Mouse (Mus musculus) liver, embryonic 11.5 days (tissue): ENCODE results near the gene Papola. TPM values are rescaled to one million over a fixed set of nuclear protein-coding genes. Genes with fewer than 3 reads are reported as not detected.
A peak's percentile ranks its signal among the peaks of the same experiment; 100 is the strongest.
"Not testable (repeated sequence)": the region's sequence is repeated elsewhere in the genome, so short reads cannot be mapped to it uniquely, and the experiment has no call there.

Experiments
- ATAC-seq: fragments of 200-750 bp; cut with Nextera tagmentation; replicated peaks from 2 replicates; pipeline ENCODE4 v1.8.0; 2017; ENCODE audit warnings: moderate number of reproducible peaks, mild to moderate bottlenecking, moderate TSS enrichment, moderate library complexity; ENCODE audit not compliant: low FRiP score
- DNase-seq: peaks from one replicate; pipeline ENCODE4 v3.0.0-alpha.2; 2017; ENCODE audit warnings: low spot score
- H3K27ac ChIP-seq: fragments of 300-500 bp; sonication (generic); 2 replicates; pipeline ENCODE4 v1.5.1; 2014; ENCODE audit warnings: mild to moderate bottlenecking, low read depth, low read length, control low read depth
- H3K27me3 ChIP-seq: fragments of 300-500 bp; sonication (generic); replicated peaks from 2 replicates; pipeline ENCODE4 v1.6.1; 2014; ENCODE audit warnings: low read length, mixed read lengths; ENCODE audit not compliant: control insufficient read depth, insufficient read depth
- H3K36me3 ChIP-seq: fragments of 300-500 bp; sonication (generic); 2 replicates; pipeline ENCODE4 v1.6.1; 2014; ENCODE audit warnings: mild to moderate bottlenecking, low read length, moderate library complexity, mixed read lengths; ENCODE audit not compliant: control insufficient read depth, insufficient read depth
- H3K4me1 ChIP-seq: fragments of 300-500 bp; sonication (generic); replicated peaks from 2 replicates; pipeline ENCODE4 v1.6.1; 2014; ENCODE audit warnings: low read length, mixed read lengths; ENCODE audit not compliant: control insufficient read depth, insufficient read depth
- H3K4me2 ChIP-seq: fragments of 300-500 bp; sonication (generic); 2 replicates; pipeline ENCODE4 v1.6.1; 2014; ENCODE audit warnings: mild to moderate bottlenecking, control low read depth, moderate library complexity
- H3K4me3 ChIP-seq: fragments of 300-500 bp; sonication (generic); 2 replicates; pipeline ENCODE4 v1.5.1; 2014; ENCODE audit warnings: low read depth, low read length, control low read depth
- H3K9ac ChIP-seq: fragments of 300-500 bp; sonication (generic); 2 replicates; pipeline ENCODE4 v1.6.1; 2014; ENCODE audit warnings: low read depth, low read length, control low read depth
- H3K9me3 ChIP-seq: fragments of 300-500 bp; sonication (generic); 2 replicates; pipeline ENCODE4 v1.6.1; 2016; ENCODE audit warnings: low read length, inconsistent platforms, mixed read lengths; ENCODE audit not compliant: control insufficient read depth
- WGBS: fragments of 180-500 bp; shearing (Covaris S2); extraction: QIAGEN DNeasy Blood & Tissue Kit; methylation state at CpG from one replicate; pipeline ENCODE4 v1.1.7; 2014; 5-methylcytosine and 5-hydroxymethylcytosine counted together
- polyA plus RNA-seq: library from polyadenylated mRNA; unstranded; fragments of >200 nt; fragmentation: Nextera tagmentation; extraction: Ambion mirVana; gene quantifications from 2 replicates; pipeline ENCODE4 v1.2.1, GENCODE M21; 2014

The Papola gene
- polyA plus RNA-seq, 1 experiment from 2014 or later: 178 TPM

DNA sequence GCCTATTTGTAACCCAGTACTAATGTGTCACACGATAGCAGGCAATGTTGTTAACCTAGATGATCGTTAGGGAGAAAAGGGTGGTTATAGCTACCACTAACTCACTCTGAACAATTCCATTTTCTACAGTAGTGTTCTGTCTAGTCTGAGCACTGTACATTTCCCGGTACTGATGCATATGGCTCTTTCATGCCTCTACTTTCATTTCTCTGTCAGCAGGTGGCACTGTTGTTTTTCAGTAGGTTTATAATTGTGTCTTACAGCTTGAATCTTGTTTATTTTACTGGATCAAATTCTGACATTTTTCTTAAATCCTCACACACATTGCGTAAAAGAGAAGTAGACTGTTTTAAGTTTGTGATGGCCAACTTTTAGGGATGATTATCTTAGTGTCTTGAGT, 54.6 kb downstream of the Papola start:
- H3K9me3 ChIP-seq: no peaks in the 10 kb centered on the region
- H3K27ac ChIP-seq: no peak overlapping the region
- no peaks in the 10 kb centered on the region for H3K27me3 ChIP-seq
- 86% methylated on average over 4 of the region's 4 CpGs for WGBS
- H3K36me3 ChIP-seq: peaks cover 38% of the 10 kb centered on the region
- H3K9ac ChIP-seq: no peak overlapping the region
- no peaks in the 10 kb centered on the region for H3K4me1 ChIP-seq
- ATAC-seq (no peak), DNase-seq (no peak)
- H3K4me2 ChIP-seq: no peak overlapping the region
- no peak overlapping the region for H3K4me3 ChIP-seq

DNA sequence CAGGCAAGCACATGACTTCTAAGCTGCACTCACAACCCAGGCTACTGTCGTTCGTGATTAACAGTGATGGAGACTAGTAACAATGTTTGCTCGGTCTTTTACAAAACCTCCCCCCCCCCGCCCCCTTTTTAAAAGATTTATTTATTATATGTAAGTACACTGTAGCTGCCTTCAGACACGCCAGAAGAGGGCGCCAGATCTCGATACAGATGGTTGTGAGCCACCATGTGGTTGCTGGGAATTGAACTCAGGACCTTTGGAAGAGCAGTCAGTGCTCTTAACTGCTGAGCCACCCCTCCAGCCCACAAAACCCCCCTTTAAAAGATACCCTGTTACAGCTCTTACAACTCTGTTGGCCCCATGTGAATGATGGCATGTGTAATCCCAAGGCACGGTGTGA, 56.1 kb downstream of the Papola start:
- 85% methylated on average over 8 of the region's 8 CpGs for WGBS
- H3K27ac ChIP-seq, H3K4me1 ChIP-seq, DNase-seq, H3K9ac ChIP-seq, H3K4me3 ChIP-seq, H3K9me3 ChIP-seq, H3K27me3 ChIP-seq, ATAC-seq, H3K4me2 ChIP-seq: not testable (repeated sequence)
- H3K36me3 ChIP-seq: peaks cover 31% of the 10 kb centered on the region

DNA sequence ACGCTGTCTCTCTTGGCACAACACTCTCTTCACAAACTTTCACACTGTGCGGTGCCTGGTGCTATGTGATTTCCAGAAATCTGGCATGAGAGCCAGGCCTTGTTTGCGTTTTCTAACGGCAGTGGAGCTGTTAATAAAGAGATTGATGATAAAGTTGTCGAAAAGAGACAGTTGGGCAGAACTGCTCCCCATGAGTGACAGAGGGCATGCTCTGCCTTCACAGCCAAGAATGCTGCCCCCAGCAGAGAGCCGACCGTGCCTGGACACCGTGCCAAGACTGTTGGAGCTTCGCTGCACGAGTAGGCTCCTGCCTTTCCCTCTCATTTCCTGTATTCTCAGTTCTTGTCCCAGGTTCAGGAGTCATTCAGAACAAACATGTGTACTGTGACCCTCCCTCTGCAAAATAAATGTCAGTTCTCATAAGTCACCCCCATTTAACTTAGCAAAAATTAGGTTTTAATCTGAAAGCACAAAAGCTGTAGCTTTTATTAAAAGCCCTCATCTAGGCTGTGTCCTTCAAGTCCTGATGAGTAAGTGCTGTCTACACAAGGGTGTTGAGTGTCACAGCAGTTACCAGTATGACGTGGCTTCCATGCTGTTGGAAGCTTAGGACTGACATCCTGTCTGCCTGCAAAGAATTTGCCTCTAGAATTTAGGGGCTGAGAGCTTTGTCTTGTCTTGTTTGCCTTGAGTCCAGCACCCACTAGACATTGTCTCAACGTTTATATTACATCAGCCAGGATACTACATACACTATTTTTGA, 58.9 kb downstream of the Papola start:
- DNase-seq (no peak), ATAC-seq (no peak)
- Histone ChIP-seq H3K4me3 (no peak overlapping the region), H3K27ac (no peak overlapping the region), H3K9ac (no peak overlapping the region), H3K4me1 (no peaks in the 10 kb centered on the region), H3K9me3 (no peaks in the 10 kb centered on the region), H3K27me3 (no peaks in the 10 kb centered on the region), H3K4me2 (no peak overlapping the region), H3K36me3 (peaks cover 16% of the 10 kb centered on the region)
- 84% methylated on average over 12 of the region's 12 CpGs for WGBS

DNA sequence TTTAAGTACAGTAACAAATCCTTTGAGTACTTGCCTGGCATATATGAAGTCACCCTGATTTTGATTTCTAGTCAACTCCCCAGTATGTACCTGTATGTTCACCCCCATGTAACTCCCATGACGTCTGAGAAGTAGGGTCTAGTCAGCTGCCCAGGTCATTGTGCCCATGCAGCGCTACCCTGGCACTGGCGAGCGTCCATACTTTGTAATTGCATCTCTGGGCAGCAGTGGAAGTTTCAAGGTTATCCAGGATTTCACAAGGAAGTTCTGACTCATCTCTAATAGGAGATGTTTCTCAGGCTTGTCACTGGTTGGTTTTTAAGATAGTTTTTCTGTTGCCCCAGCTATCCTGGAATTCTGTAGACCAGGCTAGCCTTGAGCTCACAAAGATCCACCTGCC, 59.9 kb downstream of the Papola start:
- no peaks in the 10 kb centered on the region for H3K4me1 ChIP-seq
- H3K4me2 ChIP-seq: no peak overlapping the region
- no peak overlapping the region for H3K27ac ChIP-seq
- H3K36me3 ChIP-seq: peaks cover 15% of the 10 kb centered on the region
- no peaks in the 10 kb centered on the region for H3K27me3 ChIP-seq
- WGBS: 91% methylated on average over 4 of the region's 4 CpGs
- no peak overlapping the region for H3K9ac ChIP-seq
- ATAC-seq (no peak), DNase-seq (no peak)
- no peaks in the 10 kb centered on the region for H3K9me3 ChIP-seq
- H3K4me3 ChIP-seq: no peak overlapping the region

- no peaks in the 10 kb centered on the region for H3K27me3 ChIP-seq
- H3K4me1 ChIP-seq: no peaks in the 10 kb centered on the region
- no peak; the same call in 1 of the 2 replicates for ATAC-seq
- H3K9me3 ChIP-seq: no peaks in the 10 kb centered on the region
- H3K9ac ChIP-seq: no peak overlapping the region
- H3K36me3 ChIP-seq: no peaks in the 10 kb centered on the region; the same call in 1 of the 2 replicates
- H3K27ac ChIP-seq: 0 out of 2 replicates have a peak overlapping the region, but pooled peaks have one; percentile 13
- no peak for DNase-seq
- H3K4me3 ChIP-seq: no peak overlapping the region
- no peak overlapping the region for H3K4me2 ChIP-seq
- 61% methylated on average over 8 of the region's 8 CpGs for WGBS
Observed at GRCm38 (mm10) chr12:105849102-105849501, 64.6 kb downstream of the Papola start.

DNA sequence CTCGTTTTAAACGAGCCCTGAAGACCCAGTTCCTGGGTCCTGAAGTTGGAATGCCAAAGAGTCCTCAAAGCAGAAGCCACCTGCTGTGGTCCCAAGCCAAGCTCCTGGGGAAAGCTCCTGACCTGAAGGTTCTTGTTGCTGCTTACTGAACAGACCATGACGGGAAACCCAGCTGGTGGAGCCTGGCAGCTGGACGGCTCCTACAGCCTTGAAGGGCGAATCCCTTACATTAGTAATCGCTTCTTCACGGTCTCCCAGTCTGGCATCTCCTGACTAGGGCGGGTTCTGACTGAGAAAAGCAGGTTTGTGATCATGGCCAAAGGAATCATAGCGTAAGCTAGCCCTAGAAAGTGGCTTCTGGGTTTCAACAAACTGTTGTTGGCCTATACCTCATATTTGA, 66.2 kb downstream of the Papola start:
- Histone ChIP-seq H3K4me1 (no peaks in the 10 kb centered on the region), H3K4me3 (no peak overlapping the region), H3K27me3 (no peaks in the 10 kb centered on the region), H3K27ac (no peak overlapping the region), H3K36me3 (no peaks in the 10 kb centered on the region; the same call in 1 of the 2 replicates), H3K9ac (no peak overlapping the region), H3K4me2 (no peak overlapping the region), H3K9me3 (no peaks in the 10 kb centered on the region)
- DNase-seq: no peak
- ATAC-seq: no peak
- WGBS: 82% methylated on average over 9 of the region's 9 CpGs

DNA sequence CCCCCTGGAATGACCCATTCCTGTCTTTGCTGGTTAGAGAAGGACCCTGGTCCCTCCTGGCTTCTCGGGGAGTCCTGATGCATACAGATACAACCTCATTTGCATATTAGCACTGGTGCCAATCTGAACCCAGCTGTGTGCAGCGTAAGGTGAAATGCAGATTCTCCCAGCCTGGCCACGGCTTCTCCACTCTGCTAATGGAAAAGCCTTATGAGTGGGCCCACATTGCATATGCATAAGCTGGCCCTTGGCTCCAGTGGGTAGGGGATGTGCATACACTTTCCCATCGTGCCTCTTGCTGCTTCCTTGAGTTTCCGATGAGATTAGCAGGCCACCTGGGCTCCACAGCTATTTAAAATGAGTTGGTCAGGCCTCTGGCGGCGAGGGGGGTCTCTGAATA, 68.3 kb downstream of the Papola start:
- Histone ChIP-seq H3K4me1 (no peaks in the 10 kb centered on the region), H3K4me3 (no peak overlapping the region), H3K4me2 (no peak overlapping the region), H3K9ac (no peak overlapping the region), H3K27me3 (no peaks in the 10 kb centered on the region), H3K9me3 (no peaks in the 10 kb centered on the region), H3K27ac (no peak overlapping the region), H3K36me3 (no peaks in the 10 kb centered on the region)
- 61% methylated on average over 7 of the region's 7 CpGs for WGBS
- no peak for ATAC-seq
- DNase-seq: no peak

- no peak overlapping the region for H3K4me3 ChIP-seq
- DNase-seq (no peak), ATAC-seq (no peak)
- H3K27ac ChIP-seq: no peak overlapping the region
- H3K27me3 ChIP-seq: no peaks in the 10 kb centered on the region
- 0 out of 2 replicates have a peak, but pooled peaks cover 2% of the 10 kb centered on the region for H3K4me1 ChIP-seq
- WGBS: 32% methylated on average over 6 of the region's 6 CpGs
- no peak overlapping the region for H3K4me2 ChIP-seq
- no peaks in the 10 kb centered on the region for H3K36me3 ChIP-seq
- H3K9ac ChIP-seq: no peak overlapping the region
- no peaks in the 10 kb centered on the region for H3K9me3 ChIP-seq
Observed at GRCm38 (mm10) chr12:105854639-105855038, 70.1 kb downstream of the Papola start.
